Mouse (Mus musculus): Measurements from ENCODE around the gene Paxx. TPM values are rescaled to one million over a fixed set of nuclear protein-coding genes. Genes with fewer than 3 reads are reported as not detected.
A peak's percentile ranks its signal among the peaks of the same experiment; 100 is the strongest.

Gene Paxx
- polyA plus RNA-seq, 1 experiment from 2014 or later, result 22.1 TPM

DNA sequence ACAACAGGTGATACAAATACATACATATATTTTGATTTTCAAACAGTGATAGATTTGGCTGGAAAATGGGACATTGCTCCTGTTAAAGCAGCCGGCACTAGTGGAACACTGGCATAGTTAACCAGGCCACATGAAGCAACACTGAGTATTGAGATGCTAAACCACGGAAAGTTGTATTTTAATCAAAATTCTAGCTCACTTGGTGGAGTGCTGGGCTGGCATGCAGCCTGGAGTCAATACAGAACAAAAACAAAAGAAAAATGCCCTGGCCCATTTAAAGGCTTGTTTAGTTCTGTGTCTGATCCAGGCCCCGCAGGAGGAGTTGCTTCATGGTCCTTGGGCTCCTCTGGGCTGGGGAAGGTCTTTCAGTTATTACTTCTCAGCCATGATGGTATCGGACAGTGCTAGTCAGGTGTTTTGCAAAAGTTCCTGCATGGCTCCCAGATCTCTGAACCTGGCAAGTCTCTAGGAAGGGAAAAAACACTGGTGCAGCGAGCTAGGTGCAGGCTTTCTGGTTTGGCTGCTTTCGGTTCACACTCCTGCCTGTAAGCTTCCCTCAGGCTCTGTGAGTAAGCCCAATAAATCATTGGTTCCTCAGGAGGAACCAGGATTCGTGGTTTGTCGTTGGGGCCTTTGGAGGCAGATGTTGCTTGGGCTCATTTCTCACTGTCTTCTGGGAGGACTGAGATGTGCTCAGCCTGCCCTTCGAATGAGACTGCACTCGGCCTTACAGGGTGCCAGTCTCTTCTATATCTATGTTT, 18.8 kb upstream of the Paxx start:
- Histone ChIP-seq H3K4me2 (no peak overlapping the region), H3K27ac (ENCODE audit: poor library complexity, severe bottlenecking) (no peak overlapping the region), H3K4me3 (no peak overlapping the region), H3K36me3 (no peaks in the 10 kb centered on the region), H3K27me3 (replicated peaks) (peaks cover 27% of the 10 kb centered on the region), H3K9ac (no peak overlapping the region), H3K4me1 (replicated peaks) (no peaks in the 10 kb centered on the region), H3K9me3 (replicated peaks) (no peaks in the 10 kb centered on the region)
- 67% methylated on average over 10 of the region's 10 CpGs for WGBS
- ATAC-seq (ENCODE audit: insufficient number of reproducible peaks, low FRiP score), result no peak

DNA sequence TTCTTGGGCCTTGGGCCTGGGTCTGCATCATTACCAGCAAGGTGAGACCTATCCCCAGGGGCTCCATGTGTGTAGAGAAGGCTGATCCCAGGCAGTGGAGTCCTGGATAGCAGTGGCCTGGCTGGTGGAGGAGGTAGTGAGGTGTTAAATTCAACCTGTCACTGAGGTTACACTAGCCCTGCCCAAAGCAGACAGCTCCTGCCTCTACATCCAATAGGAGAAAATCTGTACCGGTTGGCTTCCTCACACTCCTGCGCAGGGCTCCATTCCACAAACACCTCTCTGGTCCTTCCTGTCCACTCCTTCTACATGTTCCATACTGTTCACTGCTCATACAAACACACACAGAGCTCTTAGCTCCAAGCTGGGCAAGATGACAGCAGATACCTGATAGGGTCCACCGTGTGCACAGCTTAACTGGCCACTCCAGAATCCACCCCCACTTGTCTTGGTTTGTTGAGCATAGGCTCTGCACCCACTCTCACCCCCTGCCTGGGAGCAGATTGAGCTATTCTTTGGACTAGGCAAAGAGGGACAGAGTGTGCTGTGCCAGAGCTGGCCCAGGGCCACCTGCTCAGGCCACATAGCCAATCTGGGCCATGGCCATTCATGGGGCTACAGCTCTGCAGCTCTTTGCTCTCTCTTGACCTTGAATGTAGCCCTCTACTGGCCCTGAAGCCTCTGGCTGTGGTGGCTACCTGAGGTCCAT, 17.2 kb upstream of the Paxx start:
- 0 out of 2 replicates have a peak, but pooled peaks cover 3% of the 10 kb centered on the region for H3K4me1 ChIP-seq (replicated peaks)
- 87% methylated on average over 3 of the region's 3 CpGs for WGBS
- H3K4me3 ChIP-seq, result no peak overlapping the region
- no peak overlapping the region for H3K4me2 ChIP-seq
- H3K9ac ChIP-seq, result no peak overlapping the region
- no peaks in the 10 kb centered on the region for H3K9me3 ChIP-seq (replicated peaks)
- no peak for ATAC-seq (ENCODE audit: insufficient number of reproducible peaks, low FRiP score)
- H3K27ac ChIP-seq (ENCODE audit: poor library complexity, severe bottlenecking), result no peak overlapping the region
- no peaks in the 10 kb centered on the region for H3K36me3 ChIP-seq
- peaks cover 16% of the 10 kb centered on the region for H3K27me3 ChIP-seq (replicated peaks)

DNA sequence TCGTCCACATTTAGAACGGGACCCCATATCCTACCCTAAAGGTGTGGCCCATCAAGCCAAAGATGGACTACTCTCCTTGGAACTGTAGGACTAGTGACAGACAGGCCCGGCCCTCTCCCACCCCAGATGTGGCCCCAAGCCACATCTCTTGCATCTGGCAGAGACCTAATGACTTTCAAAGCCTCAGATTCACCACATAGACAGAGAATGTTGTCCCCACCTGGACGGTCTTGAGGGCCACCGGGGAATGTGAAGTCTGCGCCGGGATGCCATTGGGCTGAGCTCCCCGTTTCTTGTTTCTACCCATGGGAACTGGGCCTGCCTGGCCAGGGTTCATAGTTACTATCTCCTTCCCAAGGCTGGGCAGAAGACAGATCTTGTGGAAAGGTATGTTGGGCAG, 16.6 kb upstream of the Paxx start:
- no peak overlapping the region for H3K4me2 ChIP-seq
- no peak for ATAC-seq (ENCODE audit: insufficient number of reproducible peaks, low FRiP score)
- peaks cover 16% of the 10 kb centered on the region for H3K27me3 ChIP-seq (replicated peaks)
- no peak overlapping the region for H3K9ac ChIP-seq
- 82% methylated on average over 8 of the region's 8 CpGs for WGBS
- H3K36me3 ChIP-seq, result no peaks in the 10 kb centered on the region
- H3K9me3 ChIP-seq (replicated peaks), result no peaks in the 10 kb centered on the region
- H3K4me1 ChIP-seq (replicated peaks), result 0 out of 2 replicates have a peak, but pooled peaks cover 3% of the 10 kb centered on the region
- no peak overlapping the region for H3K4me3 ChIP-seq
- H3K27ac ChIP-seq (ENCODE audit: poor library complexity, severe bottlenecking), result no peak overlapping the region

DNA sequence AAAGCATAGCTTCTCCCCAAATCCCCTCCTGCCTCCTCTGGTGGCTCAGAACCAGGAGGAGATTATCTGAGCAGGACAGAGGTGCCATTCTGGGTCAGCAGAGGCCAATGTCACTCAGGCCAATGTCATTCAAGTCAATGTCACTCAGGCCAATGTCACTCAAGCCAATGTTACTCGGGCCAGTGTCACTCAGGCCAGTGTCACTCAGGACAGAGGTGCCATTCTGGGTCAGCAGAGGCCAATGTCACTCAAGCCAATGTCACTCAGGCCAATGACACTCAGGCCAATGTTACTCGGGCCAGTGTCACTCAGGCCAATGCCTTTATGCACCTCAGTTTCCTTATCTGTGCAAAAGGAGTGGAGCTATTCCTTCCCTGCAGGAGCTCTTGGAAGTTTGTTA, 11.7 kb upstream of the Paxx start:
- ATAC-seq (ENCODE audit: insufficient number of reproducible peaks, low FRiP score), result no peak
- H3K27me3 ChIP-seq (replicated peaks), result peaks cover 3% of the 10 kb centered on the region

DNA sequence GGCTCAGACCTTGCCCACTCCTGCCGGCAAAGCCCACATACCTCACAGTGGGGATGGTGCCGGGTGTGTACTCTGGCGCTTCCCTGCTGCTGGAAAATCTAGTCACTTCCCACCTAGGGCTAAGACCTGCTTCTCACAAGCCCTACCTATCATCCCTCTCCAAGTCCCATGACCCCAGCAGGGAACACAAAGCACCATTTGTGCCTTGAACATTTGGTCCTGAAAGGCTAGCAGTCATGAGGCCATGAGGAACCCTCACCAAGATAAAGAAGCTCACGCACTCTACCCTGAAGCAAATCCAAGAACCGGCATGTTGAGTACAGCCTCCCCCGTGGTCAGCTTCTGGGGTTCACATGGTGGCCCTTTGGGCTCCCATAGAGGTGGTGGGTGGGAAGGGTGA, 9.1 kb upstream of the Paxx start, which contains the start of gene Ptgds:
TSS of gene Ptgds (minus strand) at position 78 of the 400 bp plus-strand sequence.
- Histone ChIP-seq H3K9ac (no peak within 1 kb of the TSS), H3K4me3 (no peak within 1 kb of the TSS), H3K27ac (ENCODE audit: poor library complexity, severe bottlenecking) (no peak within 1 kb of the TSS), H3K27me3 (replicated peaks) (no peaks in the 10 kb centered on the region; the same call in 1 of the 2 replicates), H3K4me2 (no peak within 1 kb of the TSS), H3K4me1 (replicated peaks) (peaks cover 32% of the 10 kb centered on the region), H3K36me3 (no peaks in the 10 kb centered on the region), H3K9me3 (replicated peaks) (no peaks in the 10 kb centered on the region)
- 33% methylated on average over 6 of the region's 6 CpGs for WGBS
- ATAC-seq (ENCODE audit: insufficient number of reproducible peaks, low FRiP score), result no peak

More for the DNA sequence above, 11.7 kb upstream of the Paxx start:
- 68% methylated on average over 2 of the region's 2 CpGs for WGBS
- Histone ChIP-seq H3K9me3 (replicated peaks) (no peaks in the 10 kb centered on the region), H3K4me1 (replicated peaks) (peaks cover 25% of the 10 kb centered on the region), H3K4me2 (no peak overlapping the region), H3K9ac (no peak overlapping the region), H3K27ac (ENCODE audit: poor library complexity, severe bottlenecking) (no peak overlapping the region), H3K4me3 (no peak overlapping the region), H3K36me3 (no peaks in the 10 kb centered on the region)

DNA sequence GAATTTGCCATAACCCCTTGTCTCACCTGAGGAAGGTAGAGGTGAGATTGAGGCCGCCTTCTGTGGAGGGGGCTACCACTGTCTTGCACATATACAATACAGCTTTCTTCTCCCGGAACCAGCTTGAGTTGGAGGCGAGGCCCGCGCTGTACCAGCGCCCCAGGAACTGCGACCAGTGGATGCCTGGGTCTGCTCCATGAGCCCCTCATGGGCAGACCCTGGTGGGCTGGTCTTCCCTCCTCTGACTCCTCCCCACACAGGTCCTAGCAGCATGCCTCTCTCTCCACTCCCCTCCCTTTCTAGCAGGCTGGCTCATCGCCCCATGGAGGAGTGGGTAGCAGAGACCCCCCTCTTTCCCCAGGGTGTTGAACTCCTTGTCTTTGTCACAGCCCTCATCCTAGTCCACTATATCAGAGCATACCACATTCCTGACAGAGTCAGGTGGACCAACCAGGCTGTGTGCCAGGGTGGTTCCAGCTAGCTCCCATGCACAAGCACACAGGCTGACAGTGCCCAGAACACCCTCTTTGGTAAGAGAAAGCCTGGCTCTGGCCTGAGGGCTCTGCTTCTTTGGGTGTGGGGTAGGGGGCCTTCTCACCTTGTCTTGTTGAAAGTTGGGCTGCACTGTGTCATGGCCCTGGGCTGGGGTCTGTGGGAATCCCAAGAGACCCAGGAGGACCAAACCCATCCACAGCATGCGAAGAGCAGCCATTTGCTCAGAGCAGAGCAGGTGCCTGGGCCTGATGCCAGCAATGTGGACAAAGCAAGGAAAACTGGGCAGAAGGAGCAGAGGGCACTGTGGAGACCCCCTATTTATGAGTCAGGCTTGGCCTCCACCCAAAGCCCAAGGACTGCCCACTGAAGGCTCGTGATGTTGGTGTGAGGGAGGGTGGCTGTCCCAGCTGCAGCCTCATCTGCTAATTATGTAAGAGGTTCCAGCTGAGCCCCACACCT, 8.3 kb upstream of the Paxx start:
- WGBS, result 72% methylated on average over 10 of the region's 10 CpGs
- no peaks in the 10 kb centered on the region for H3K27me3 ChIP-seq (replicated peaks)
- no peaks in the 10 kb centered on the region for H3K9me3 ChIP-seq (replicated peaks)
- H3K4me1 ChIP-seq (replicated peaks), result peaks cover 32% of the 10 kb centered on the region
- H3K36me3 ChIP-seq, result no peaks in the 10 kb centered on the region
- H3K4me3 ChIP-seq, result no peak overlapping the region
- H3K27ac ChIP-seq (ENCODE audit: poor library complexity, severe bottlenecking), result no peak overlapping the region
- H3K9ac ChIP-seq, result no peak overlapping the region
- ATAC-seq (ENCODE audit: insufficient number of reproducible peaks, low FRiP score), result peak; percentile 25; the same call in 1 of the 2 replicates
- H3K4me2 ChIP-seq, result no peak overlapping the region

DNA sequence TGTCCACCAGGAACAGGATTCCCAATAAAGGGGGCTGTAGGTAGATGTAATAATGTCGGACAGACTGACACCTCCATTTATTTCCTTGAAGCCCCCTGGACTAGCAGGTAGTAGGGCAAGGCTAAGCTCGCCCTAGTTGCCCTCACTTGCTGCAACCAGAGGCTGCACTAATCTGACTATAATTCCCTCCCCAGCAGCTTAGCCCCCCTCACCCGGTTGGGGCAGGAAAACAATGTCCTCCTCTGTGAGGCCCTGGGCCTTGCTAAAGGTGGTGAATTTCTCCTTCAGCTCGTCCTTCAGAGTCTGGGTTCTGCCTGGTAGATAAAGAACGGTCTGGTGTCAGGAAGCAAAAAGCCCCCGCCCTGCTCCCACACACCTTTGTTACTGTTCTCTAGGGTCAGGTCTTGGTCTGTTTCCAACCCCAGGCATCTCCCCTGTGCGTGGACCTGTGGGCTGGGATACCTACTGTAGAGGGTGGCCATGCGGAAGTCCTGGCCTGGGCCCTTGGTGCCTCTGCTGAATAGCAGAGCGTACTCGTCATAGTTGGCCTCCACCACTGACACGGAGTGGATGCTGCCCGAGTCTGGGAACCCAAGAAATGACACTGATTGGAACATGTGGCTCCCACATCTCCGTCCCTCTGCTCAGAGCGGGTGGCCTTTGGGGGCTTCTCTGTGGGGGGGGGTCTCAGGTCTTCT, 6.9 kb upstream of the Paxx start:
- Histone ChIP-seq H3K4me3 (no peak overlapping the region), H3K4me2 (no peak overlapping the region), H3K4me1 (replicated peaks) (peaks cover 29% of the 10 kb centered on the region), H3K27me3 (replicated peaks) (no peaks in the 10 kb centered on the region), H3K9me3 (replicated peaks) (no peaks in the 10 kb centered on the region), H3K36me3 (no peaks in the 10 kb centered on the region), H3K9ac (no peak overlapping the region), H3K27ac (ENCODE audit: poor library complexity, severe bottlenecking) (no peak overlapping the region)
- ATAC-seq (ENCODE audit: insufficient number of reproducible peaks, low FRiP score), result no peak
- WGBS, result 63% methylated on average over 14 of the region's 14 CpGs

DNA sequence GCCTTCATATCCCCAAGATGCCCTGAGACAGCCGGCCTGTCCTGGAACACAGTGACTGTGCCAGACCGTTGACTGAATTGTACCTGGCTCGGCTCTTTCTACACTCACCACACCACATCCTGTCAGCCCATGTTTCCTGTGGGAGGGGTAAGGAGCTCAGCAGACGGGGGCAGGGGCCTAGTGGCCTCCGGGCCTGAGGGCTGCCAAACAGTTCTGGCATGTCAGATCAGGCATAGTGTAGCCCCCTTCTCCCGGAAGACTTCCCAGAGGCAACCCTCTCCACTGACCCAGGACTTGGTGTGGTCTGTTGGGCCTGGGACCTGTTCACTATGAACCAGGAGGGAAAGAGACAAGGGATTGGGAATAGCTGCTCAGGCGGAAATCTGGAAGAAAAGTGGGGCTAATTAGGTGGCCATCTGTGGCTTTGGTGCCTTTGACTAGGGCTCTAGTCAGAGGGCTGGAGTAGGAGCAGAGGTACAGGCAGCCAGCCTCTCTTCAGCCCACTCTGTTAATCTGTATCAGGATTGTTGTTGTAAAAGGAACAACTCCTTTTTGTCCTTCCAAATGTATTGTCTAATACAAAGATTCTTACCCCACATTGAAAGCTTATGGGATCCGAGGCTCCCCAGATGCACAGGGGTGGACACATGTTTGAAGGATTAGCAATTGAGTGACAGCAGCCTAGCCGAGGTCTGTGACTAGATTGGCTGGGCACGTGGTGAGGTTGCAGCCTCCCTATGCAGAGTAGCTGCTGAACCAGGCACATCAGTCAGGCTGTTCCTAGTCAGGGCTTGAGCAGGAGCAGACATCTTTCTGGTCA, 5.1 kb upstream of the Paxx start:
- 45% methylated on average over 10 of the region's 10 CpGs for WGBS
- Histone ChIP-seq H3K4me2 (no peak overlapping the region), H3K9me3 (replicated peaks) (no peaks in the 10 kb centered on the region), H3K9ac (no peak overlapping the region), H3K27me3 (replicated peaks) (no peaks in the 10 kb centered on the region), H3K4me1 (replicated peaks) (peaks cover 34% of the 10 kb centered on the region), H3K36me3 (no peaks in the 10 kb centered on the region), H3K4me3 (no peak overlapping the region), H3K27ac (ENCODE audit: poor library complexity, severe bottlenecking) (no peak overlapping the region)
- ATAC-seq (ENCODE audit: insufficient number of reproducible peaks, low FRiP score), result no peak

DNA sequence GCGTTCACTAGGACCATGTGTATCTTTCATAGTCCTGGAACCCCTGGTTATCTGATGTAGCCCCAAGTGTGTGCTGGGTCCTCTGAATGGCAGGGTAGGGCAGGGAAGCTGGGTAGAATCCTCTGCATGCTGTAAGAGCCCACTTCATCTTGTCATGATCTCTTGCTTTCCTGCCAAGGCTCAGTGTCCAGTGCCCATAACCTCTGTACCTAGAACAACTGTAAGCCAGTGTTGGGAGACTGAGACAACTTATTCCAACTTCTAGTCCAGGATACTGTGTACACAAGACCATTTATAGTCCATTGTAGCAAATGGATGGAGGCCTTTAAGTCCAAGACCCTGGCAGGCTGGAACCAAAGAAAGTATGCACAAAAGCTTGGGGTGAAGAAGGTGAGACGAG, 4.4 kb upstream of the Paxx start:
- Histone ChIP-seq H3K4me2 (no peak overlapping the region), H3K36me3 (no peaks in the 10 kb centered on the region), H3K4me3 (no peak overlapping the region), H3K9me3 (replicated peaks) (no peaks in the 10 kb centered on the region), H3K27ac (ENCODE audit: poor library complexity, severe bottlenecking) (no peak overlapping the region), H3K27me3 (replicated peaks) (no peaks in the 10 kb centered on the region), H3K4me1 (replicated peaks) (peaks cover 36% of the 10 kb centered on the region), H3K9ac (no peak overlapping the region)
- no peak for ATAC-seq (ENCODE audit: insufficient number of reproducible peaks, low FRiP score)
- 81% methylated on average over 2 of the region's 2 CpGs for WGBS

DNA sequence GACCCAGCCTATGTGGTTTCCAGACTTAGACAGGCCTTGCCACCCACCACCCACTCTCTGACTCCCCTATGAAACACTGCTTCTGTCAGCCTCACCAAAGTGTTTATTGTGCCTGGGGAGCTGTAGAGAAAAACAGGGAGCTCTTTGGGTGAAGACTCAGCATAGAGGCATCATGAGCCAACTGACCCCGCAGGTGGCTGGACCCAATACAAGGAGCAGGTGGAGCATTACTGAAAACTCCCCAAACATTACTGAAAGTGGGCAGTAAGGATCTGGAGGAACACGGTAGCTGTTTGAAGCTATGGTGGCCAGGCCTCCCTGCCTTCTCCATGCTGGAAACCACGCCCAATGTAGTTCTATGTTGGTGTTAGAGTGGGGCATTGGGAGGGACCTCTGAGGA, 2.7 kb upstream of the Paxx start:
- Histone ChIP-seq H3K9ac (no peak overlapping the region), H3K4me3 (no peak overlapping the region), H3K36me3 (0 out of 2 replicates have a peak, but pooled peaks cover under 1% of the 10 kb centered on the region), H3K27me3 (replicated peaks) (no peaks in the 10 kb centered on the region), H3K27ac (ENCODE audit: poor library complexity, severe bottlenecking) (no peak overlapping the region), H3K4me2 (no peak overlapping the region), H3K4me1 (replicated peaks) (peaks cover 38% of the 10 kb centered on the region), H3K9me3 (replicated peaks) (no peaks in the 10 kb centered on the region)
- 72% methylated on average over 3 of the region's 3 CpGs for WGBS
- ATAC-seq (ENCODE audit: insufficient number of reproducible peaks, low FRiP score), result no peak
